In the genomic region with DNA sequence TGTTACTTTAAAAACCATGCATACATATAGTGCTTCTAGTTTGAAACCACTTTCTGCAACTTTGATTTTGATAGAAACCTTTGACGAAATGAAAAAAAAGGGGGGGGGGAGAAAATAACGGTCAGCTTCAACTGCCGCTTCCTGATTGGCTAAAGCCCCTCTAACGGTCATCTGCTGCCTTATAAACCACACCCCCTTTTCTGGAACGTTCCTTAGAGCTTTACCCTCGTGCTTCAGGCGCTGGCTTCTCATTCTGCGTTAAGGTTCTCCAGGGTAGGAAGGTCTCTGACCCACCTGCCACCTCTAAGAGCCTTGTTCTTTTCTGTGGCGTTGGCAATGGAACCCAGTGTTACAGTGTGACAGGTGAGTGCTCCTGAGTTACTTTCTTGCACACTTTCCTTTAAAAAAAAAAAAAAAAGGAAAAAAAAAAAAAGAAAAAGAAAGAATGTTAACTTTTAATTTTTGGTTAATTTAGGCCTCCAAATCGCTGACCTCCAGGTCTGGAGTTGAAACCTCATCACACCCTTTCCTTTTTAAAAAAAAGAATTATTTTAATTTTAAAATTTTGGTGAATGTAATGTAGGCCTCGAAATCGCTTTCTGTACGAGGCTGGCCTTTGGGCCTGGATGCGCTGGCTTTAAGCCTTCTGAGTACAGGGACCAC, we compare ENCODE assay signal across 7 mouse cellular contexts. TPM values are rescaled to one million over a fixed set of nuclear protein-coding genes. Genes with fewer than 3 reads are reported as not detected.
DNase-seq lines count a peak whose midpoint lies in the region; ATAC-seq and TF ChIP-seq lines count a peak whose summit lies in the region.

A gene (plus strand): TSS at position 275 of the 663 bp plus-strand sequence.

- ATAC-seq in CD4-positive, CD25-positive, alpha-beta regulatory T cell, adult 4 months: no peak
- no peak for ATAC-seq in embryonic facial prominence, embryonic 11.5 days (replicated peaks; ENCODE audit: insufficient number of reproducible peaks, low FRiP score, low TSS enrichment, low read depth)
- no peak for ATAC-seq in heart, embryonic 11.5 days (replicated peaks; ENCODE audit: insufficient number of reproducible peaks, low FRiP score, low TSS enrichment)

- peaks cover 11% of the 10 kb centered on the region for H3K36me3 ChIP-seq in ES-E14 (ENCODE audit: control insufficient read depth, insufficient read depth, low read length, poor library complexity, severe bottlenecking)
- no peaks in the 10 kb centered on the region; the same call in 1 of the 2 replicates for H3K36me3 ChIP-seq in embryonic facial prominence, embryonic 11.5 days (replicated peaks; ENCODE audit: control insufficient read depth, insufficient read depth, low read depth, low read length)
- no peaks in the 10 kb centered on the region for H3K36me3 ChIP-seq in heart, embryonic 11.5 days (ENCODE audit: control insufficient read depth, insufficient read depth, low read length)
- H3K36me3 ChIP-seq in midbrain, embryonic 10.5 days: peaks cover 26% of the 10 kb centered on the region

- H3K4me3 ChIP-seq in ES-E14 (ENCODE audit: insufficient read depth in 1 of 2, low read depth in 1 of 2, low read length in 2 of 2, poor library complexity in 1 of 2, severe bottlenecking in 1 of 2): peak within 1 kb of the TSS; percentile 83 to 99
- H3K4me3 ChIP-seq in embryonic facial prominence, embryonic 11.5 days (ENCODE audit: low read depth, low read length): peak within 1 kb of the TSS; percentile 73
- peak within 1 kb of the TSS; percentile 77 for H3K4me3 ChIP-seq in heart, embryonic 11.5 days (ENCODE audit: low read depth, low read length)
- peak within 1 kb of the TSS; percentile 93 for H3K4me3 ChIP-seq in midbrain, embryonic 10.5 days

- H3K27ac ChIP-seq in ES-E14 (ENCODE audit: insufficient read depth, low read depth, low read length, poor library complexity, severe bottlenecking): peak within 1 kb of the TSS; percentile 94
- peak within 1 kb of the TSS; percentile 95 for H3K27ac ChIP-seq in embryonic facial prominence, embryonic 11.5 days (replicated peaks; ENCODE audit: low read depth, low read length)
- H3K27ac ChIP-seq in heart, embryonic 11.5 days (ENCODE audit: low read depth, low read length): peak within 1 kb of the TSS; percentile 87
- H3K27ac ChIP-seq in midbrain, embryonic 10.5 days (replicated peaks): peak within 1 kb of the TSS; percentile 94

- DNase-seq in ES-E14 (ENCODE audit: low read depth, low spot score): no peak
- no peak for DNase-seq in embryonic facial prominence, embryonic 11.5 days (ENCODE audit: low spot score)
- peak; percentile 4 for DNase-seq in kidney, postnatal 14 days
- no peak for DNase-seq in midbrain, embryonic 10.5 days (ENCODE audit: low spot score)
- no peak for DNase-seq in urinary bladder, adult 18-20 months (ENCODE audit: low spot score in 2 of 2)

- peaks cover 10 to 19% of the 10 kb centered on the region in 2 experiments for H3K4me1 ChIP-seq in ES-E14 (ENCODE audit: control insufficient read depth in 2 of 2, insufficient read depth in 2 of 2, low read length in 2 of 2, poor library complexity in 1 of 2)
- no peaks in the 10 kb centered on the region for H3K4me1 ChIP-seq in embryonic facial prominence, embryonic 11.5 days (ENCODE audit: control insufficient read depth, insufficient read depth, low read length)
- H3K4me1 ChIP-seq in heart, embryonic 11.5 days (ENCODE audit: control insufficient read depth, insufficient read depth, low read length): peaks cover 7% of the 10 kb centered on the region
- H3K4me1 ChIP-seq in midbrain, embryonic 10.5 days: peaks cover 21% of the 10 kb centered on the region

- peak within 1 kb of the TSS; percentile 96 for H3K9ac ChIP-seq in ES-E14 (ENCODE audit: insufficient read depth, low read depth, low read length, poor library complexity, severe bottlenecking)
- H3K9ac ChIP-seq in embryonic facial prominence, embryonic 11.5 days (replicated peaks; ENCODE audit: low read length): peak within 1 kb of the TSS; percentile 85
- peak within 1 kb of the TSS; percentile 75 for H3K9ac ChIP-seq in heart, embryonic 11.5 days (ENCODE audit: low read depth, low read length)

- in situ Hi-C loops in ES-E14 (cut with MboI; ENCODE audit: low sequenced_read_pairs in 2 of 2, unreplicated experiment in 2 of 2): no loop called here

- H3K4me2 ChIP-seq in embryonic facial prominence, embryonic 11.5 days (ENCODE audit: low read depth, low read length): peak within 1 kb of the TSS; percentile 74
- H3K4me2 ChIP-seq in heart, embryonic 11.5 days: peak within 1 kb of the TSS; percentile 76

- H3K27me3 ChIP-seq in embryonic facial prominence, embryonic 11.5 days (ENCODE audit: control insufficient read depth, insufficient read depth, low read length): no peaks in the 10 kb centered on the region
- no peaks in the 10 kb centered on the region for H3K27me3 ChIP-seq in heart, embryonic 11.5 days (ENCODE audit: control insufficient read depth, insufficient read depth, low read length)
- H3K27me3 ChIP-seq in midbrain, embryonic 10.5 days (ENCODE audit: low read depth, poor library complexity, severe bottlenecking): no peaks in the 10 kb centered on the region

- H3K9me3 ChIP-seq in ES-E14 (ENCODE audit: control insufficient read depth, insufficient read depth, low read depth, low read length): no peaks in the 10 kb centered on the region
- no peaks in the 10 kb centered on the region for H3K9me3 ChIP-seq in embryonic facial prominence, embryonic 11.5 days (replicated peaks; ENCODE audit: control insufficient read depth, low read length)
- no peaks in the 10 kb centered on the region for H3K9me3 ChIP-seq in heart, embryonic 11.5 days (replicated peaks; ENCODE audit: control insufficient read depth, low read length)
- H3K9me3 ChIP-seq in midbrain, embryonic 10.5 days (replicated peaks): no peaks in the 10 kb centered on the region

- WGBS in embryonic facial prominence, embryonic 11.5 days: 68% methylated on average over 14 of the region's 14 CpGs
- 66% methylated on average over 14 of the region's 14 CpGs for WGBS in heart, embryonic 11.5 days (ENCODE audit: insufficient replicate concordance)
- 70% methylated on average over 14 of the region's 14 CpGs for WGBS in midbrain, embryonic 10.5 days

TF ChIP-seq in ES-E14, 5 proteins besides CTCF, POLR2A, EP300 and RAD21:
- TF ChIP-seq HCFC1 (IDR thresholded peaks at IDR 0.05; ENCODE audit: borderline replicate concordance, insufficient read depth, low read length) (no peak), MAFK (IDR thresholded peaks at IDR 0.05; ENCODE audit: insufficient read depth, low read depth, low read length) (no peak), ZNF384 (IDR thresholded peaks at IDR 0.05; ENCODE audit: low read depth, low read length) (peak; percentile 55; the same call in 1 of the 2 replicates), ZC3H11A (IDR thresholded peaks at IDR 0.05; ENCODE audit: borderline replicate concordance, low read depth, low read length) (no peak), CHD2 (IDR thresholded peaks at IDR 0.05; ENCODE audit: low read depth, low read length) (no peak)

RNA-seq across cellular contexts. Expression of the gene that starts here (rescaled TPM):
- polyA plus RNA-seq in CD4-positive, CD25-positive, alpha-beta regulatory T cell, adult 4 months (2017; shearing (Covaris generic)): 10 to 100 TPM; 27.6 to 40.7 TPM
- total RNA-seq in ES-E14 (2012; rRNA removed): 119 and 123 TPM in 2 replicates
- polyA plus RNA-seq in embryonic facial prominence, embryonic 11.5 days (2014; fragmentation: Nextera tagmentation; extraction: Ambion mirVana): 10.4 and 11.0 TPM in 2 replicates
- polyA plus RNA-seq in heart, embryonic 11.5 days (2014; fragmentation: Nextera tagmentation; extraction: Ambion mirVana): 7.3 and 12.8 TPM in 2 replicates
- 11.8 and 13.8 TPM in 2 replicates for polyA plus RNA-seq in midbrain, embryonic 10.5 days (2016; fragmentation: Nextera tagmentation; extraction: Ambion mirVana)
